Mouse (Mus musculus) MEL (cell line): ENCODE results near the gene Map4.
"Not testable (repeated sequence)": the region's sequence is repeated elsewhere in the genome, so short reads cannot be mapped to it uniquely, and the experiment has no call there.

Experiments used
- CHD1 ChIP-seq: IDR thresholded peaks from 2 replicates; pipeline ENCODE4 v1.6.1; 2012; ENCODE audit warnings: low read depth, mild to moderate bottlenecking, inconsistent platforms, low read length, improper control_type of control experiment
- CHD2 ChIP-seq: IDR thresholded peaks from 2 replicates; pipeline ENCODE4 v1.6.1; 2011; ENCODE audit warnings: low read length, improper control_type of control experiment
- CTCF ChIP-seq, 3 experiments: IDR thresholded peaks in 2 of 3; conservative IDR thresholded peaks in 1 of 3; 2 replicates each; pipeline ENCODE4 v1.5.1; 2011 to 2012; ENCODE audit warnings: low read length in 3 of 3, low read depth in 2 of 3, mild to moderate bottlenecking in 2 of 3, improper control_type of control experiment in 1 of 3, inconsistent platforms in 1 of 3, mixed read lengths in 1 of 3, moderate library complexity in 1 of 3; ENCODE audit not compliant: control insufficient read depth in 1 of 3, insufficient read depth in 1 of 3, poor library complexity in 1 of 3, severe bottlenecking in 1 of 3
- GABPA ChIP-seq: IDR thresholded peaks from 2 replicates; pipeline ENCODE4 v1.6.1; 2012; ENCODE audit warnings: low read depth, mild to moderate bottlenecking, inconsistent platforms, low read length, improper control_type of control experiment, moderate library complexity
- GATA1 ChIP-seq: IDR thresholded peaks from 2 replicates; pipeline ENCODE4 v1.6.1; 2011; ENCODE audit warnings: low read depth, low read length, improper control_type of control experiment
- KAT2A ChIP-seq: conservative IDR thresholded peaks from 2 replicates; pipeline ENCODE4 v1.6.1; 2012; ENCODE audit warnings: low read depth, low read length, improper control_type of control experiment, inconsistent platforms
- MAX ChIP-seq: IDR thresholded peaks from 2 replicates; pipeline ENCODE4 v1.6.1; 2011; ENCODE audit warnings: low read length, improper control_type of control experiment
- NELFE ChIP-seq: IDR thresholded peaks from 2 replicates; pipeline ENCODE4 v1.6.1; 2011; ENCODE audit warnings: low read depth, low read length, improper control_type of control experiment
- NRF1 ChIP-seq: IDR thresholded peaks from 2 replicates; pipeline ENCODE4 v1.6.1; 2014; ENCODE audit warnings: low read depth, mild to moderate bottlenecking, inconsistent platforms, low read length, improper control_type of control experiment, moderate library complexity; ENCODE audit not compliant: poor library complexity, insufficient read depth, severe bottlenecking
- POLR2A ChIP-seq, 2 experiments: IDR thresholded peaks; 2 replicates each; pipeline ENCODE4 v1.6.1; 2011 to 2012; ENCODE audit warnings: low read length in 2 of 2, mild to moderate bottlenecking in 2 of 2, control low read depth in 1 of 2, improper control_type of control experiment in 1 of 2, low read depth in 1 of 2, moderate library complexity in 1 of 2; ENCODE audit not compliant: control insufficient read depth in 1 of 2, insufficient read depth in 1 of 2, poor library complexity in 1 of 2
- SMC3 ChIP-seq: IDR thresholded peaks from 2 replicates; pipeline ENCODE4 v1.6.1; 2011; ENCODE audit warnings: low read depth, low read length, improper control_type of control experiment
- UBTF ChIP-seq: IDR thresholded peaks from 2 replicates; pipeline ENCODE4 v1.6.1; 2012; ENCODE audit warnings: low read depth, mild to moderate bottlenecking, inconsistent platforms, low read length, improper control_type of control experiment, moderate library complexity, borderline replicate concordance; ENCODE audit not compliant: insufficient read depth
- USF1 ChIP-seq: IDR thresholded peaks from 2 replicates; pipeline ENCODE4 v1.6.1; 2014; ENCODE audit warnings: low read depth, mild to moderate bottlenecking, inconsistent platforms, low read length, improper control_type of control experiment, moderate library complexity

DNA sequence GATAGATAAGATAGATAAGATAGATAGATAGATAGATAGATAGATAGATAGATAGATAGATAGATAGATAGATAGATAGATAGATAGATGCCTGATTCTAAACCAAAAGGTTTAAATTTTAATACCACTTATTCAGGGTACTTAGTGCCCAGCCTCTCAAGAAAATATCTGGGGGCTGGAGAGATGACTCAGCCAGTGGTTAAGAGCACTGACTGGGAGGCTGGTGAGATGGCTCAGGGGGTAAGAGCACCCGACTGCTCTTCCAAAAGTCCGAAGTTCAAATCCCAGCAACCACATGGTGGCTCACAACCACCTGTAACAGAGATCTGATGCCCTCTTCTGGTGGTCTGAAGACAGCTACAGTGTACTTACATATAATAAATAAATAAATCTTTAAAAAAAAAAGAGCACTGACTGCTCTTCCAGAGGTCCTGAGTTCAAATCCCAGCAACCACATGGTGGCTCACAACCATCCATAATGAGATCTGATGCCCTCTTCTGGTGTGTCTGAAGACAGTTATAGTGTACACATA, 192.8 kb downstream of the Map4 start:
- TF ChIP-seq SMC3; KAT2A; POLR2A (IDR thresholded peaks at IDR 0.05; ENCODE audit: control insufficient read depth in 1 of 2, insufficient read depth in 1 of 2, low read depth in 1 of 2, low read length in 2 of 2, poor library complexity in 1 of 2); USF1; CHD2; MAX; CHD1; GATA1; GABPA; NELFE; UBTF; NRF1: not testable (repeated sequence)
- peak in 1 of 3 experiments; percentile 15; a peak in 1 of 6 replicates for TF ChIP-seq CTCF (IDR thresholded peaks at IDR 0.05 in 2 of 3, conservative IDR thresholded peaks at IDR 0.05 in 1 of 3; ENCODE audit: control insufficient read depth in 1 of 3, insufficient read depth in 1 of 3, low read depth in 2 of 3, low read length in 3 of 3, poor library complexity in 1 of 3, severe bottlenecking in 1 of 3)
